In the genomic region with DNA sequence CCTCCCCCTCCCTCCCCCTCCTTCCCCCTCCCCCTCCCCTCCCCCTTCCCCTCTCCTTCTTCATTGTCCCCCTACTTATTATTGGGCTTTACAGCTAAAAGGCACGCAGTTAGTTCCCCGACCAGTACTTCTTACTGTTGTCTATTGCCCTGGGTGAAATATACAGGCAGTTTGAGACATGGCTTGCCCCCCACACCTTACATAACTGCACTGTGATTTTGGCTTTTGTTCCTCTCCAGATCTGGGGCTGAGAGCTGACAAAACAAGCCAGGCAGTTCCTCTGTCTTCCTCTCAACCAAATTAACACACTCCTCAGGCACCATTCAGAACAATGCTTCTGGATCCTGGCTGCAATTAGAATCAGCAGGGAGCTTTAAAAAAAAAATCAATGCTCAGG, we compare ENCODE assay signal across 8 mouse cellular contexts.
DNase-seq lines count a peak whose midpoint lies in the region; ATAC-seq lines count a peak whose summit lies in the region.
"Had no signal": no experiment of that assay in that cellular context is flagged by ENCODE, and none has a peak within 500 bp of the region (broad histone marks: within the 10 kb centered on the region; RNA-seq: fewer than 3 reads in every experiment).

No protein-coding gene starts in this region.

- intact Hi-C loops in left cerebral cortex, postnatal 4 days (cut with DNase I) = no loop called here

- H3K4me2 ChIP-seq in midbrain, embryonic 15.5 days = 0 out of 2 replicates have a peak overlapping the region, but pooled peaks have one; percentile 7

- peaks cover 26% of the 10 kb centered on the region for H3K4me1 ChIP-seq in midbrain, embryonic 15.5 days

- 0 out of 2 replicates have a peak, but pooled peaks have one; percentile 28 for ATAC-seq in midbrain, embryonic 15.5 days (replicated peaks)

- H3K27me3 ChIP-seq in midbrain, embryonic 15.5 days (replicated peaks) = 0 out of 2 replicates have a peak, but pooled peaks cover 6% of the 10 kb centered on the region

- peak overlapping the region; percentile 53; the same call in 1 of the 2 replicates for H3K27ac ChIP-seq in midbrain, embryonic 15.5 days

- peak; percentile 86 for DNase-seq in R1 (ENCODE audit: low read depth, low spot score)
- DNase-seq in cerebellum, adult 9-10 months = peak; percentile 81
- peak; percentile 24 for DNase-seq in forelimb bud, embryonic 11.5 days (ENCODE audit: low read depth, low spot score)
- no peak for DNase-seq in spleen, postnatal 4 days (ENCODE audit: low spot score in 2 of 2)
- no peak for DNase-seq in left cerebral cortex, postnatal 4 days
- DNase-seq in adrenal gland, postnatal 14 days = no peak

- no peaks in the 10 kb centered on the region for H3K36me3 ChIP-seq in midbrain, embryonic 15.5 days (replicated peaks)

- no peaks in the 10 kb centered on the region for H3K9me3 ChIP-seq in midbrain, embryonic 15.5 days
- H3K9me3 ChIP-seq: megakaryocyte, embryonic 14.5 days had no signal

- H3K4me3 ChIP-seq in midbrain, embryonic 15.5 days = no peak overlapping the region
- H3K4me3 ChIP-seq: megakaryocyte, embryonic 14.5 days had no signal

- 5% methylated on average over 2 of the region's 2 CpGs for WGBS in midbrain, embryonic 15.5 days

- no peak overlapping the region for H3K9ac ChIP-seq in midbrain, embryonic 15.5 days

Comparison
In these comparisons a context has a peak if more than half of its experiments do, and no peak if none do; other contexts are left out.
1. DNase-seq: peak in R1 (single experiment), cerebellum, adult 9-10 months (single experiment) and forelimb bud, embryonic 11.5 days (single experiment); none in spleen, postnatal 4 days (0 of 2), left cerebral cortex, postnatal 4 days (single experiment) and adrenal gland, postnatal 14 days (single experiment).